Mouse (Mus musculus) heart, postnatal 4 days (tissue): ENCODE measurements around the gene Rpl22. TPM values are rescaled to one million over a fixed set of nuclear protein-coding genes. Genes with fewer than 3 reads are reported as not detected.

ENCODE experiments used
- total RNA-seq, 2 experiments: library from RNA; stranded (reverse); gene quantifications; 2 replicates each; pipeline ENCODE4 v1.2.3; 2021

The Rpl22 gene
- total RNA-seq, 2 experiments from 2014 or later: 312 to 319 TPM

Other genes with a start within 250 kb of the Rpl22 start
- gene Tnfrsf25, start 209.8 kb upstream of the Rpl22 start, total RNA-seq: 1 to 10 TPM in 1 of 2 experiments, under 1 TPM in 1; 0.88 to 2.2 TPM
- 1 to 10 TPM; 1.5 to 1.8 TPM for gene Espn, start 173.4 kb upstream of the Rpl22 start, total RNA-seq
- gene Hes2, start 166.9 kb upstream of the Rpl22 start, total RNA-seq: not detected
- gene Acot7, start 147.6 kb upstream of the Rpl22 start, total RNA-seq: 10 to 100 TPM; 54.3 to 58.4 TPM
- gene Gpr153, start 51.5 kb upstream of the Rpl22 start, total RNA-seq: 10 to 100 TPM; 30.1 to 30.6 TPM
- not detected for gene Hes3, start 34.1 kb upstream of the Rpl22 start, total RNA-seq
- 10 to 100 TPM; 32.1 to 33.3 TPM for gene Icmt, start 28.5 kb upstream of the Rpl22 start, total RNA-seq
- 100 to 1,000 TPM; 105 to 116 TPM for gene Rnf207, start 6.7 kb upstream of the Rpl22 start, total RNA-seq
- under 1 TPM; 0.17 to 0.18 TPM for gene Chd5, start 12.9 kb downstream of the Rpl22 start, total RNA-seq
- gene Nphp4, start 151.0 kb downstream of the Rpl22 start, total RNA-seq: 1 to 10 TPM; 1.5 to 2.6 TPM
- 1 to 10 TPM; 2.3 to 2.4 TPM for gene Kcnab2, start 152.1 kb downstream of the Rpl22 start, total RNA-seq